Mouse (Mus musculus): ENCODE data around the gene Ralgps1.

DNA sequence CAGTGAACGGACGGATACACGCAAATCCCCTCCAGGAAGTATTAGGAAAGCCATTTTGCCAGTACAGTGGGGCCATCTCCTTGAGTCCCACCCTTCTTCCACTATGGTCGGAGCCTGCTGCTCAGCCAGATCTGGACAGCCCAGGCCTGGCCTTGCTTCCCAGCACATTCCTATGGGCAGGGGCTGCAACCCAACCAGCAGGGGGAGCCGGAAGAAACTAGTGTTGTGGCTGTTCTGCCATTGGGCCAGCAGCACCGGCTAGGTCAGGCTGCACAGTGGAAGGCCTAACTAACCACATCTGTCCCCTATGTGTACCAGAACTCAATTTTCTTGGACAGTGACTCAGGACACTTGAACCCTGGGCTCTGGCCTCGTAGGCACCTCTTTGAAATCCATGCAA, 186.0 kb downstream of the Ralgps1 start:
- TF ChIP-seq CTCF (IDR thresholded peaks at IDR 0.05; ENCODE audit: control insufficient read depth, insufficient read depth, insufficient read length) (peak; percentile 81), MAX (IDR thresholded peaks at IDR 0.05) (no peak), MYOD1 (IDR thresholded peaks at IDR 0.05; ENCODE audit: control insufficient read depth, insufficient read length, low read depth) (no peak), USF1 (IDR thresholded peaks at IDR 0.05; ENCODE audit: low read depth) (no peak), CEBPB (IDR thresholded peaks at IDR 0.05; ENCODE audit: low read depth) (no peak)
